Mouse (Mus musculus): ENCODE measurements at regions not wholly inside any gene's neighbourhood (a gene's known extent, or its start where the extent isn't known, plus 50 kb on each side); places are given as distances from the start of the nearest gene placed in this dataset.

- Histone ChIP-seq H3K27me3 (replicated peaks; ENCODE audit: control insufficient read depth, insufficient read depth, low read length) (no peaks in the 10 kb centered on the region), H3K4me3 (ENCODE audit: low read depth, low read length) (no peak overlapping the region), H3K36me3 (ENCODE audit: control insufficient read depth, insufficient read depth) (no peaks in the 10 kb centered on the region), H3K27ac (ENCODE audit: low read depth, low read length) (no peak overlapping the region), H3K4me2 (replicated peaks; ENCODE audit: low read depth) (peak overlapping the region; percentile 30; the same call in 1 of the 2 replicates), H3K4me1 (replicated peaks; ENCODE audit: control insufficient read depth, insufficient read depth, low read length) (no peaks in the 10 kb centered on the region), H3K9me3 (ENCODE audit: control insufficient read depth) (no peaks in the 10 kb centered on the region), H3K9ac (ENCODE audit: low read depth, low read length) (no peak overlapping the region)
- no peak for ATAC-seq
- WGBS = 21% methylated on average over 18 of the region's 18 CpGs
- no peak for TF ChIP-seq CTCF (IDR thresholded peaks at IDR 0.05; ENCODE audit: low read depth)
These were observed 448.9 kb upstream of the Spred2 start for GRCm38 (mm10) chr11:19475068-19475786.

GRCm38 (mm10) chr11:19493089-19493756, 431.0 kb upstream of the Spred2 start:
- H3K9me3 ChIP-seq (ENCODE audit: control insufficient read depth) = no peaks in the 10 kb centered on the region
- TF ChIP-seq CTCF (IDR thresholded peaks at IDR 0.05; ENCODE audit: low read depth) = no peak
- no peaks in the 10 kb centered on the region for H3K36me3 ChIP-seq (ENCODE audit: control insufficient read depth, insufficient read depth)
- no peak for ATAC-seq
- no peak overlapping the region for H3K4me3 ChIP-seq (ENCODE audit: low read depth, low read length)
- H3K27me3 ChIP-seq (replicated peaks; ENCODE audit: control insufficient read depth, insufficient read depth, low read length) = no peaks in the 10 kb centered on the region
- H3K27ac ChIP-seq (ENCODE audit: low read depth, low read length) = no peak overlapping the region
- no peaks in the 10 kb centered on the region for H3K4me1 ChIP-seq (replicated peaks; ENCODE audit: control insufficient read depth, insufficient read depth, low read length)
- H3K4me2 ChIP-seq (replicated peaks; ENCODE audit: low read depth) = no peak overlapping the region
- H3K9ac ChIP-seq (ENCODE audit: low read depth, low read length) = no peak overlapping the region
- WGBS = 88% methylated on average over 2 of the region's 2 CpGs

- Histone ChIP-seq H3K4me2 (replicated peaks; ENCODE audit: low read depth) (no peak overlapping the region), H3K27me3 (replicated peaks; ENCODE audit: control insufficient read depth, insufficient read depth, low read length) (no peaks in the 10 kb centered on the region), H3K4me1 (replicated peaks; ENCODE audit: control insufficient read depth, insufficient read depth, low read length) (no peaks in the 10 kb centered on the region), H3K4me3 (ENCODE audit: low read depth, low read length) (no peak overlapping the region), H3K9me3 (ENCODE audit: control insufficient read depth) (no peaks in the 10 kb centered on the region), H3K36me3 (ENCODE audit: control insufficient read depth, insufficient read depth) (no peaks in the 10 kb centered on the region), H3K9ac (ENCODE audit: low read depth, low read length) (no peak overlapping the region), H3K27ac (ENCODE audit: low read depth, low read length) (no peak overlapping the region)
- ATAC-seq = no peak
- 93% methylated on average over 3 of the region's 3 CpGs for WGBS
- TF ChIP-seq CTCF (IDR thresholded peaks at IDR 0.05; ENCODE audit: low read depth) = no peak
These were observed 402.5 kb upstream of the Spred2 start for GRCm38 (mm10) chr11:19521721-19522120.

GRCm38 (mm10) chr11:19523853-19524487, 400.2 kb upstream of the Spred2 start:
- WGBS = 70% methylated on average over 6 of the region's 6 CpGs
- Histone ChIP-seq H3K4me3 (ENCODE audit: low read depth, low read length) (no peak overlapping the region), H3K9ac (ENCODE audit: low read depth, low read length) (no peak overlapping the region), H3K4me2 (replicated peaks; ENCODE audit: low read depth) (no peak overlapping the region), H3K4me1 (replicated peaks; ENCODE audit: control insufficient read depth, insufficient read depth, low read length) (no peaks in the 10 kb centered on the region), H3K27ac (ENCODE audit: low read depth, low read length) (no peak overlapping the region), H3K36me3 (ENCODE audit: control insufficient read depth, insufficient read depth) (no peaks in the 10 kb centered on the region), H3K9me3 (ENCODE audit: control insufficient read depth) (no peaks in the 10 kb centered on the region), H3K27me3 (replicated peaks; ENCODE audit: control insufficient read depth, insufficient read depth, low read length) (no peaks in the 10 kb centered on the region)
- no peak for ATAC-seq
- no peak for TF ChIP-seq CTCF (IDR thresholded peaks at IDR 0.05; ENCODE audit: low read depth)

- H3K27ac ChIP-seq (ENCODE audit: low read depth, low read length) = no peak overlapping the region
- H3K27me3 ChIP-seq (replicated peaks; ENCODE audit: control insufficient read depth, insufficient read depth, low read length) = no peaks in the 10 kb centered on the region
- no peak overlapping the region for H3K4me3 ChIP-seq (ENCODE audit: low read depth, low read length)
- ATAC-seq = no peak
- H3K9me3 ChIP-seq (ENCODE audit: control insufficient read depth) = no peaks in the 10 kb centered on the region
- no peak overlapping the region for H3K4me2 ChIP-seq (replicated peaks; ENCODE audit: low read depth)
- TF ChIP-seq CTCF (IDR thresholded peaks at IDR 0.05; ENCODE audit: low read depth) = no peak
- WGBS = 58% methylated on average over 5 of the region's 5 CpGs
- H3K9ac ChIP-seq (ENCODE audit: low read depth, low read length) = no peak overlapping the region
- H3K4me1 ChIP-seq (replicated peaks; ENCODE audit: control insufficient read depth, insufficient read depth, low read length) = no peaks in the 10 kb centered on the region
- H3K36me3 ChIP-seq (ENCODE audit: control insufficient read depth, insufficient read depth) = no peaks in the 10 kb centered on the region
These were observed 395.0 kb upstream of the Spred2 start for GRCm38 (mm10) chr11:19529126-19529525.

GRCm38 (mm10) chr11:19530652-19531051, 393.5 kb upstream of the Spred2 start:
- 85% methylated on average over 3 of the region's 3 CpGs for WGBS
- ATAC-seq = no peak
- no peak for TF ChIP-seq CTCF (IDR thresholded peaks at IDR 0.05; ENCODE audit: low read depth)
- H3K27me3 ChIP-seq (replicated peaks; ENCODE audit: control insufficient read depth, insufficient read depth, low read length) = no peaks in the 10 kb centered on the region
- no peak overlapping the region for H3K27ac ChIP-seq (ENCODE audit: low read depth, low read length)
- H3K4me3 ChIP-seq (ENCODE audit: low read depth, low read length) = no peak overlapping the region
- H3K9me3 ChIP-seq (ENCODE audit: control insufficient read depth) = no peaks in the 10 kb centered on the region
- H3K4me1 ChIP-seq (replicated peaks; ENCODE audit: control insufficient read depth, insufficient read depth, low read length) = no peaks in the 10 kb centered on the region
- H3K9ac ChIP-seq (ENCODE audit: low read depth, low read length) = no peak overlapping the region
- H3K4me2 ChIP-seq (replicated peaks; ENCODE audit: low read depth) = no peak overlapping the region
- H3K36me3 ChIP-seq (ENCODE audit: control insufficient read depth, insufficient read depth) = no peaks in the 10 kb centered on the region
